Mouse (Mus musculus) gastrocnemius, postnatal 25 days (tissue): ENCODE results near the gene Sh2d4b. TPM values are rescaled to one million over a fixed set of nuclear protein-coding genes. Genes with fewer than 3 reads are reported as not detected.
A peak's percentile ranks its signal among the peaks of the same experiment; 100 is the strongest.

Source experiments
- DNase-seq: peaks from one replicate; pipeline ENCODE4 v3.0.0; 2022
- long read RNA-seq, 2 experiments: library from polyadenylated mRNA; stranded (forward); transcript quantifications; one replicate each; pipeline ENCODE4 v2.0.0; 2021
- total RNA-seq, 2 experiments: library from RNA; stranded (reverse); gene quantifications; 1 replicate in 1 of 2; 2 replicates in 1 of 2; pipeline ENCODE4 v1.2.3; 2021

Sh2d4b gene
- under 1 TPM; 0.13 to 0.72 TPM for total RNA-seq
- long read RNA-seq, experiment 1 = 0 reads
- long read RNA-seq, experiment 2 = 0 reads

DNA sequence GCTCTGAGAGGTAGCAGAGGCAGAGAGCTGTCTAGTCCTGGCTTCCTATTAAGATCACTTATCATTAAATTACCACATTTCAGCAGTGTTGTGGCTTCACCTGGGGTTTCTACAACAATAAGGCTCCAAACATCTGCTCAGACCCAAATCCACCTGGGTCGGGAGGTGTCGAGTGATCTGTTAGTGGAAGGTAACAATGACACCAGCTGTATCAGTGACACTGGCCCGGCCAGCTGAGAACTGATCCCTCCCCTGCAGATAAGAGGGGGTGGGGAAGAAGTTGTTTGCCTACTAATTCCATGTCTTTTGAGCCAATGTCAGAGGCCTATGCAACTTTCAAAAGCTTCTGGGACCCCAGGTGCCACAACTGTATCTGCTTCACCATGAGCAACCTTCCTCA, at the start of gene Sh2d4b:
Gene Sh2d4b (minus strand): TSS at position 71 of the 400 bp plus-strand sequence.
- no peak for DNase-seq

DNA sequence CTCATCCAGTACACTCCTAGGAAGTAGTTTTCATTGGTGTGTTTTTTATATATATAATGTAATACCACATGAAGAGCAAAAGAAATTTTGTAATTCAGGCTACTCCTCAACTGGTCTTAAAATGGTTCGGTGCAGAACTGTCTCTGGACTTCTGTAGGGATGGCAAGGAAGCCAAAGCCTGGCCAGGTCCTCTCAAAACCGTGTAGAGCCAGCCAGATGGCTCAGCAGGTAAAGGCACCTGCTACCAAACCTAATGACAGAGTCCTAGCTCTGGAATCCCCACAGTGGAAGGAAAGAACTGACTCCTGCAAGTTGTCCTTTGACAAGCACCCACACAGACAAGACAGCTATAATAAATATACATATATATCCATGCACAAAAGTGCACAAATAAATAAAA, 49.4 kb upstream of the Sh2d4b start:
- no peak for DNase-seq

DNA sequence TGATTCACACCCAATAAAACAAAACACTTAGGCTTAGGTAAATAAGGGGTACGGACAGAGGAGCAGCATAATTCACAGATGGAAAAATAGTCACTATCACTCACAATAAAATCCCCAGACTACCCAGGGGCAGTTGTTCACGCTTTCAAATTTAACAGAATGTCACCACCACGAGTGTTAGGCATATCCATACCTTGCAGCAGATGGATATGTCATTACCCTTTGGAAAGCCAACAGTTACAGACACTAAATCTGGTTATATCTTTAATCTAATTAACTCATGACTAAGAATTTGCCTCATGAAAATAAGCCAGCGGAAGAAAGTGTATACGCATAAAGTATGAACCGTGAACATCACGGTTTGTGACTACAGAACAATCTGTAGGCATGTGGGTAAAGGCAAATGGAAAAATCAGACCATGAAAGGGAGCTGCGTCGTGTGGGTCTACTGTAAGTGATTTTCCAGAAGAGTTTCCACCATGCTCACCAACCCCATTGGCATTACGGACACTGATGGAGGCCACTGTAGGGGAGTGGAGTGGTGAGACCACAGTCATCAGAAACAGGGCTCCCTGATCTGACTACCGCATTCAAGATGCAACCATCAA, 45.4 kb upstream of the Sh2d4b start:
- DNase-seq = no peak

DNA sequence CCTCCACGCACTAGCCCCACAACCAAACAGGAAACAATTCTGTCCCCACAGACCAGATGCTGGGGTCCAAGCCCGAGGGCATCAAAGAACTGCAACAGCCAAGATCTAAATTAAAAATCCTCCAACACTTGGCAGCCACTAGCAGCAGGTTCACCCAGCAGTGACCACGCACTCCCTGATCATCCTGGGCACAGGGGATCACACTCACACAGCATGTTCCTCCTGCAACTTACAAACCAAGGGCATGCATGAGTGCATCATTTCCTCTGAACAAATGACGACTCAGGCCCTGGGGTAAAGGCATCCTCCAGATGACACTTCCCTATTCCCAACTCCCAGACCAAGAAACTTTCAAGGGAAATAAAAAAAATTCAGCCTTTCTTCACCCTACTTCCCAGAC, 44.0 kb upstream of the Sh2d4b start:
- DNase-seq = no peak

- DNase-seq = no peak
Observed at GRCm38 (mm10) chr14:40935481-40935880, 42.4 kb upstream of the Sh2d4b start.

- DNase-seq = no peak
Observed at GRCm38 (mm10) chr14:40935054-40935453, 42.0 kb upstream of the Sh2d4b start.

DNA sequence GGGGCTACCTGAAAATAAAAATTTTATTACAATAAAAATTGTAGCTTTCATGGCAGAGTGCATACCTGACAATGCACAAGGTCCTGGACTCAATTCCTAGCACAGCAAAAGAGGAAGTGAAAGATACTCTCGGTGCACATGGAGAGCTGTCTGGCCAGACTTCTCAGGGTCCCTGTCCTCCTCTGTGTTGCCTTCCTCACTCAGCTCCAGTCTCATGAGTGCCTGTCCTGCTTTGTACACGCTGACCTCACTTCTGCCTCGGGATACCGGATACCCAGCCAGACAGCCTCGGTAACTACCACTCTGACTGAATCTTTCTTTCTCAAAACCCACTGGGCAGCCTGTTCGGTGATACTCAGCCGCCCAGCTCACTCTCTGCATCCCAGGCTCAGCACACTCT, 40.3 kb upstream of the Sh2d4b start:
- DNase-seq = no peak

- no peak for DNase-seq
Observed at GRCm38 (mm10) chr14:40932225-40932624, 39.2 kb upstream of the Sh2d4b start.

DNA sequence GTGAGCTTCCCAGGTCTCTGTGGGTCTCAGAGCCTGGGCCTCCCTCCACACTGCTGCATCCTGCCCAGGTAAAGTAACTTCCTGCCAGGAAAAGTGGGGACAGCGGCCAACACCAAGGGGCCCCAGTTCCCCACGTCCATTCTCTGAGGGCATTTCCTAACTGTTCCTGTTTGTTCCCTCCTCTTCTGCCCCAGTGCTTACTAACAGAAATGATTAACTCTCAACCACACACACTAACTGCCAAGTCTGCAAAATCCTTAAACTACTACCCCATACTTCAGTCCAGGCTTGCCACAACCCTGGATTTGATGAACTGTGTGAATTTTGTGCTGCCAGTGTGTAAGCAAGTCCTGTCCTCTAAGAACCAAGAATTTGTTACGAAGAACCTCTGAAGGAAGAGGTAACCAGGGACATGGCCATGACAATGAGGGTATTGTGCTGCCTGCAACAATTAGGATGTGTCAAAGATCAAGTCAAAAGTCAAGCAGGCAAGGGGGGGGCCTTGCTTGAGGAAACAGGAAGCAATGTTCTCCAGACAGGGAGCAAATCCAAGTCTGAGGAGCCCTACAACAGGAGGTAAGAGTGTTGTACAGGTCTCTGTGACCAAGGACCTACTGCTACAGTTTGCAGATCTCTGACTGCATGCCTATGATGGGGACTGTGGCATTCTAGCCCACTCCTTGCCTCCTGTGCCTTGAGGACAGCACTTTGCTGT, 38.2 kb upstream of the Sh2d4b start:
- no peak for DNase-seq

DNA sequence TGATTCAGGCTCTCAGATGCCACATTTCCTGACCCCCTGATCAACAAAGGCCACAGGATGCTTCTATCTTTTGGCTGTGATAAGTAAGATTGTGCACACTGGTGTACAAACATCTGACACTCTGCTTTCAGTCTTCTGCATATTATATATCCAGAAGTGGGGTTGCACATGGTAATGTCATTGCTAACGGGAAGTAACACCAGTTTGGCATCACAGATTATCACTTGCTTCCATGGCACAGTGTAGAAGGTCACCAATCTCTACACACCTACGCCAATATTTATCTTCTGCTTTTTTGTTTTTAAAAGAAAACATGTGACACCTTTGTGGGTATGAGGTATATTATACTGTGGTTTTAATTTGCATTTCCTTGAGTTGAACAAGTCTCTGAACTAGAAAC, 36.9 kb upstream of the Sh2d4b start:
- no peak for DNase-seq

DNA sequence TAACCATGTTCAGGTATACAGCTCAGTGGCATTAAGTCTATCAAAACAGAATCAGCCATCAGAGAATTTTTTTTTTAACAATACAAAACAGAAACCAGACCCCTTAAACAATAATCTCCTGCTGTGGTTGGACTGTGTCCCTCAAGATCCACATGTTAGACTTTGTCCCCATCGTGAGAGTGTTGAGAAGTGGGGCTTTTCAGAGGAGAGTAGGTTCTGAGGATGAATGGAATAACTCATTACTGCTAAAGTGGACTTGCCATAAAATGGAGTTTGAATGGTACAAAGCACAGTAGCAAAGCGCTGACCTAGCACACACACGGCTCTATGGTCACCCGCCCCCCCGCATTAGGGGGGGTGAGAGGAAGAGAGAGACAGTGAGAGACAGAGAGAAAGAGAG, 35.8 kb upstream of the Sh2d4b start:
- no peak for DNase-seq

- DNase-seq = no peak
Observed at GRCm38 (mm10) chr14:40927041-40927440, 34.0 kb upstream of the Sh2d4b start.

DNA sequence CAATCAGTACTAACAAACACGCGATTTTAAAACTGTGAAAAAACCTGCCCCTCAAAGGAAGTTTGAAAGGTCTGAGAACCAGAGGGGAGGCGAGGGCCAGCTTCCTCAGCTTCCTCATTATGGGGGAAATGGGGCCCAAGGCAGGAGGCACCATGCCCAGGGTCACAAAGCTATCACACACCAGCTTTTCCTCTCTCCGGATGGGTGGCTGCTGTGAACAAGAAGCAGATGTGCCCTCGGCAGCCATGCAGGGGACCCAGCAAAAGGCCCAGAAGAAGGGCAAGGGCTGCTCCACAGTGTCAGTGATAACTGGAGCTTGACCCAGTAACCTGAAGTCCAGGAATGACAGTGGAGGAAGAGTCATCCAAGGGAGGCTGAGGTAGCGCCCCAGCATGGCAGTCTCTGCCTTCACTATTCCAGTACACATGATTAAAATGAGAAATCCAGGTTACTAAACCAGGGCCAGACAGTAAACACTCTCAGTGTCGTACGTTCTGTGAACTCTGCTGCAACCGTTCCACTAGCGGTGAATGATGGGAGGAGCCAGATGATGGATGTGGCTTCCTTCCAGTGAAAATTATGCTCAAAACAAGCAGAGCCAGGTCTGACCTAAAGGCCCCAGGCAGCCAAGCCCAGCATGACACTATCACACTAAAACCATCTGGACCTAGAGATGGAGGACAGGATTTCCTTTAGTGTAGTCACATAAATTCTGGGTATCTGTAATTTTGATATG, 31.5 kb upstream of the Sh2d4b start:
- DNase-seq = no peak

GRCm38 (mm10) chr14:40921241-40921640, 28.2 kb upstream of the Sh2d4b start:
- DNase-seq = no peak

- no peak for DNase-seq
Observed at GRCm38 (mm10) chr14:40919521-40919920, 26.5 kb upstream of the Sh2d4b start.

DNA sequence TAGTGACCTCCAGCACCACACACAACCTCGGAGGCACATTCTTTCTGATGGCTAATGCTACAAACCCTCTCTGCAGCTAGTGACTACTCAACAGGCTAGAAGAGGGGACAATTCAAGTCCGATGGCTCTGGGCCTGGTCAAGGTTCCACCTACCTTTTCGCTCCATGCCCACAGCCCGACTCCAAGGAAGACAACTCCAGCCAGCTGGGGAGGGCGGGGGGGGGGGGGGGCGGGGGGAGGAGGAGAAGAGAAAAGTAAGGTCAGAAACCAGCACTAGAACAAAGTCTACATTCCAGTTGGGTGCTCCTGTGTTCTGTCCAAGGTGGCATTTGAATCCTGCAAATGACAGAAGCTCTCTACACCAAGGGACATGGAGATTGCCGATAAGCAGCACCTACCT, 25.4 kb upstream of the Sh2d4b start:
- DNase-seq = no peak

- DNase-seq = peak; percentile 70
Observed at GRCm38 (mm10) chr14:40917632-40918031, 24.6 kb upstream of the Sh2d4b start.

GRCm38 (mm10) chr14:40916667-40917066, 23.6 kb upstream of the Sh2d4b start:
- no peak for DNase-seq

DNA sequence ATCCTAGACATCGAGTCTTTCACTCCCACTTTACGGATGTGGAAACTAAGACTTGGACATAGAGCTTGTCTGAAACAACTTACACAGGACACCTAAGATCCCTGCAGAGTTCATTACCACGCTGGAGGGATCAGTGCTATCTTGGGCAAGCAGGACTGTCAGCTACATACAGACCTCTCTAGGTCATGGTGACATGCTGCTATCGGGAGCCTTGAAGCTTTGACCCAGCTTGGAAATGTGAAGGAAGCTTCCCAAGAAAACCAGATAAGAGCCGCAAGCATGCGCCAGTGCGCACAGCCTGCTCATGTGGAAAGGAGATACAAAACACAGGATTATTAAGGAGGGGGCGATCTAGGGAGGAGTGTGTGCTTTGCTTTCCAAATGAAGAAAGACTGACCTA, 22.8 kb upstream of the Sh2d4b start:
- no peak for DNase-seq

DNA sequence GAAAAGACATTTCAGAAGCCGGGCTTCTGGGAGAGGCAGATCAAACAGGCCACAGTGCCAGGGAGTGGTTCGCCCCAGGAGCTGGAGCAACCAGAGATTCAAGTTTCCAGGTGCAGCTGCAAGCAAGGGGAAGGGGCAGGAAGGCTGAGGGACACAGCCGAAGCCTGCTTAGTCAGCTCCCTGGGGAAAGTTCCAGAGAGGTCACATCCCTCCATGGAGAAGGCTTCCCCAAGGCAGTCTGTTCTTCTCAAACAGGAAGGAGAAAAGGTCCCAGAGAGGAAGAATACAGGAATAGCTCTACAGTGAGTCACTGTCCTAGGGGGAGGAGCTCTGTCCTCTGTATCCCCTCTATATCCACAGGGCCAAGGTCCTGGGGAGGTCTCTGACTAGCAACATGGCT, 21.6 kb upstream of the Sh2d4b start:
- no peak for DNase-seq

GRCm38 (mm10) chr14:40913709-40914108, 20.6 kb upstream of the Sh2d4b start:
- no peak for DNase-seq

DNA sequence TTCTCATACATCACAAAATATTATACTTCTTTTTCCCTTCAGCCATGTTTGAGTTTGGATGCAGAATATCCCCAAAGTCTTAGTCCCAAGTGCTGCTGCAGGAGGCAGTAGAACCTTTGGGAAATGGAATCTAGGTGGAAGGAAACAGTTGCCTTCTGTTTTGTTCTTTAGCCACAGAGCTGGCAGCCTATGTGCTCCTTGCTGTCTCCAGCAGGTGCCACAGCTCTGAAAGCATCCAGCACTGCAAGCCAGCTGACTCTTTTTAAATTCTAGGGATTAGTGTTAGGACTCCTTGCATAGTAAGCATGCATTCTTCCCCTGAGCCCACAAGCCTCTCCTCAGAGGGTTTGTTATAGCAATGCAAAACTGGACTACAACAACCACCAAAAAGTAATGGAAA, 18.5 kb upstream of the Sh2d4b start:
- DNase-seq = no peak

DNA sequence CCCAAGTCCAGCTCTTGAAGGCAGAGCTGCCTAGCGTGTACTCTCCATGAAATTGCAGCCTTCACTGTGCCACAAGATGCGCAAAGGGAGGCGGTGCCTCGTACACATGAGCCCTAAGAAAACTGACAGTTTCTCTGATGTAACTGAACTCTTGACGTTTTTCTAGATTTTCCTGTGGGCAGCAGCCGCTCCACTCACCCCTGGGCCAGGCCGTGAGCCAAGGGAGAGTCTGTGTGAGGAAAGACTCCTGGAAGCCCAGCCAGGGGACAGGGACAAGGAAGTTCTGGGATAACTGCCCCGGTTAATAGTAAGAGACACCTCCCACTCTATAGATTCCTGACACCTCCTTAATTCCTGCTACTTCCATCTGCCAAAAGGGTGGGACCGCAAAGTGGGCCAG, 15.7 kb upstream of the Sh2d4b start:
- DNase-seq = no peak

GRCm38 (mm10) chr14:40906770-40907169, 13.7 kb upstream of the Sh2d4b start:
- no peak for DNase-seq
